Mouse (Mus musculus): ENCODE data around the gene Fdxr. TPM values are rescaled to one million over a fixed set of nuclear protein-coding genes. Genes with fewer than 3 reads are reported as not detected.

Fdxr gene
- polyA plus RNA-seq, 1 experiment, result not detected

DNA sequence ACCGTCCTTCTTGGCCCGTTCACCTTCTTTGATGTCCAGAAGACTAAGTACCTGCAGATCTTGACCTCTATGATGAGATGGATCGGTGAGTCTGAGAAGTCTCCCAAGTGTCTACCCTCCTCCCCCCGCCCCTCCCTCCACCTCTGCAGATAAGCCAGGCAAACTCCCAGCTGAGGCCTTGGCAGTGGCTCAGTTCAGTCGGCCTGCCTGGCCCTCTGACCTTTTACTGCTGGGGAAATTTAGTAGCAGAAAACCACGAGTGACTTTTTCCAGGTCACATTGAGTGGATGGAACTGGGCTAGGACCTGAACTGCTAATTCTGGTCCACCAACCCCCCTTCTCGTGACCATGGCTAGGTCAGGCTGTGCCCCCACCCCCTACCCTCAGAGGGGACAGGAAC, 48.4 kb downstream of the Fdxr start:
- Histone ChIP-seq H3K4me1 (ENCODE audit: control insufficient read depth, insufficient read depth, low read length) (peaks cover 69% of the 10 kb centered on the region), H3K4me3 (ENCODE audit: insufficient read depth, low read depth, low read length) (no peak overlapping the region), H3K27ac (ENCODE audit: insufficient read depth, low read depth, low read length) (no peak overlapping the region)
- 80% methylated on average over 7 of the region's 7 CpGs for WGBS
- no peak for TF ChIP-seq CTCF (IDR thresholded peaks at IDR 0.05; ENCODE audit: insufficient read depth, low read depth, low read length)
- TF ChIP-seq POLR2A (IDR thresholded peaks at IDR 0.05; ENCODE audit: insufficient read depth, low read depth, low read length), result no peak

- WGBS, result 64% methylated on average over 12 of the region's 12 CpGs
- Histone ChIP-seq H3K4me1 (ENCODE audit: control insufficient read depth, insufficient read depth, low read length) (peaks cover 66% of the 10 kb centered on the region), H3K27ac (ENCODE audit: insufficient read depth, low read depth, low read length) (peak overlapping the region; percentile 35; the same call in 1 of the 2 replicates), H3K4me3 (ENCODE audit: insufficient read depth, low read depth, low read length) (no peak overlapping the region)
- no peak for TF ChIP-seq POLR2A (IDR thresholded peaks at IDR 0.05; ENCODE audit: insufficient read depth, low read depth, low read length)
- no peak for TF ChIP-seq CTCF (IDR thresholded peaks at IDR 0.05; ENCODE audit: insufficient read depth, low read depth, low read length)
Observed at GRCm38 (mm10) chr11:115227640-115228039, 49.2 kb downstream of the Fdxr start.

DNA sequence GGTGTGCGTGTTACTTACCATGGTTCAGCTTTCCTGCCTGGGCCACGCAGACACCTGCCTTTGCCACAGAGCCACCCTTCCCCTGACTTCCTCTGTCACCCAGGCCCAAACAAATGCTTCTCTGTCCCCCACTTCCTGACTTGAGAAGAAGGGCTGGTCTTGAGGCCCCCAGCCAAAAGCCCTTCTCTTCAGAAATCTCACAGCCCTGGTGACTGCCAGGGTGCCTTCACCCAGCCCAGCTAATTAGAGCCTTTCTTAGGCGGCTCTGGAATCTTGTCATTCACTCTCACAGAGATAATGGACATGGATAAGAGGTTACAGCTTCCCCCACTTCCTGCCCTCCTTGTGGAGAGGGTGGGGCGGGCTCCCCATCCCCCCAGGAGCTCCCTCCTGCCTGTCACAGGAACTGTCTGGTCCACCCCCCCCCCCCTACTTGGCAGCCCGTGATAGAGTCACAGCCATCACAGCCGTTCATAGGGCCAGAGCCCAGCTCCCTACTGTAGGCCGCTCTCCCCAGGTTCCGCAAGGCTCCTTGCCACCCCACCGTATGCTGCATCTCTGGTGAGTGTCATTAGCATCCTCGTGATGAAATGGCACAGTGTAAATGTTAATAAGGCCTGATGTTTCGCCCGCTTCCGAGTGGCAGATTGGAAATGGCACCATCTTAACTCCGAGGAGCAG, 49.9 kb downstream of the Fdxr start:
- WGBS, result 60% methylated on average over 14 of the region's 14 CpGs

GRCm38 (mm10) chr11:115225301-115225700, 51.5 kb downstream of the Fdxr start:
- TF ChIP-seq POLR2A (IDR thresholded peaks at IDR 0.05; ENCODE audit: insufficient read depth, low read depth, low read length), result no peak
- no peak for TF ChIP-seq CTCF (IDR thresholded peaks at IDR 0.05; ENCODE audit: insufficient read depth, low read depth, low read length)
- Histone ChIP-seq H3K4me3 (ENCODE audit: insufficient read depth, low read depth, low read length) (no peak overlapping the region), H3K27ac (ENCODE audit: insufficient read depth, low read depth, low read length) (0 out of 2 replicates have a peak overlapping the region, but pooled peaks have one; percentile 40), H3K4me1 (ENCODE audit: control insufficient read depth, insufficient read depth, low read length) (peaks cover 63% of the 10 kb centered on the region)
- 60% methylated on average over 6 of the region's 6 CpGs for WGBS

More for the DNA sequence above, 49.9 kb downstream of the Fdxr start:
- TF ChIP-seq CTCF (IDR thresholded peaks at IDR 0.05; ENCODE audit: insufficient read depth, low read depth, low read length), result no peak
- TF ChIP-seq POLR2A (IDR thresholded peaks at IDR 0.05; ENCODE audit: insufficient read depth, low read depth, low read length), result no peak
- H3K27ac ChIP-seq (ENCODE audit: insufficient read depth, low read depth, low read length), result peak overlapping the region; percentile 38
- peaks cover 69% of the 10 kb centered on the region for H3K4me1 ChIP-seq (ENCODE audit: control insufficient read depth, insufficient read depth, low read length)
- no peak overlapping the region for H3K4me3 ChIP-seq (ENCODE audit: insufficient read depth, low read depth, low read length)

GRCm38 (mm10) chr11:115224889-115225288, 52.0 kb downstream of the Fdxr start:
- H3K4me1 ChIP-seq (ENCODE audit: control insufficient read depth, insufficient read depth, low read length), result peaks cover 60% of the 10 kb centered on the region
- 47% methylated on average over 8 of the region's 8 CpGs for WGBS
- TF ChIP-seq CTCF (IDR thresholded peaks at IDR 0.05; ENCODE audit: insufficient read depth, low read depth, low read length) (peak; percentile 58), POLR2A (IDR thresholded peaks at IDR 0.05; ENCODE audit: insufficient read depth, low read depth, low read length) (no peak)

DNA sequence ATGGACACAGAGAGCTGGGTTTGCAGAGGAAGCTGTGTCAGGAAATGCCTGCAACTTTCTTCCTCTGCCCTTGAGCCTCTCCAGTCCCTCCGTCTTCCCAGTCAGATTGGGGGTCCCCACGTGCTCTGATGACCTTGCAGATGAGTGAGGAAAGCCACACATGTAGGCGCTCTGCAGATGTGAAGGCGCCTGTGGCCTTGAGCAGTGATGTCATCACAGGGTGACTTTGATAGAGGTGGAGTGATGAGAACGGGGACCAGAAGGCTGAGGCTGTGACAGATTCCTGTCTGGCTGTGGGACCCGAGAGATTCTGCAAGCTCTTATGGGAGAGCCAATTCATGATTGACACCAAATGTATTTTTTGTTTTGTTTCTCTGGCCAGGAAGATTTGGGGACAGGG, 53.0 kb downstream of the Fdxr start:
- 91% methylated on average over 6 of the region's 6 CpGs for WGBS
- Histone ChIP-seq H3K4me1 (ENCODE audit: control insufficient read depth, insufficient read depth, low read length) (peaks cover 51% of the 10 kb centered on the region), H3K4me3 (ENCODE audit: insufficient read depth, low read depth, low read length) (no peak overlapping the region), H3K27ac (ENCODE audit: insufficient read depth, low read depth, low read length) (no peak overlapping the region)
- no peak for TF ChIP-seq CTCF (IDR thresholded peaks at IDR 0.05; ENCODE audit: insufficient read depth, low read depth, low read length)
- no peak for TF ChIP-seq POLR2A (IDR thresholded peaks at IDR 0.05; ENCODE audit: insufficient read depth, low read depth, low read length)

More at GRCm38 (mm10) chr11:115224889-115225288, 52.0 kb downstream of the Fdxr start:
- H3K27ac ChIP-seq (ENCODE audit: insufficient read depth, low read depth, low read length), result 0 out of 2 replicates have a peak overlapping the region, but pooled peaks have one; percentile 40
- no peak overlapping the region for H3K4me3 ChIP-seq (ENCODE audit: insufficient read depth, low read depth, low read length)

- WGBS, result 69% methylated on average over 11 of the region's 11 CpGs
- Histone ChIP-seq H3K27ac (ENCODE audit: insufficient read depth, low read depth, low read length) (no peak overlapping the region), H3K4me1 (ENCODE audit: control insufficient read depth, insufficient read depth, low read length) (peaks cover 50% of the 10 kb centered on the region), H3K4me3 (ENCODE audit: insufficient read depth, low read depth, low read length) (no peak overlapping the region)
- TF ChIP-seq CTCF (IDR thresholded peaks at IDR 0.05; ENCODE audit: insufficient read depth, low read depth, low read length), result no peak
- TF ChIP-seq POLR2A (IDR thresholded peaks at IDR 0.05; ENCODE audit: insufficient read depth, low read depth, low read length), result no peak
Observed at GRCm38 (mm10) chr11:115223451-115223850, 53.4 kb downstream of the Fdxr start.

GRCm38 (mm10) chr11:115222570-115222969, 54.3 kb downstream of the Fdxr start:
- no peak overlapping the region for H3K4me3 ChIP-seq (ENCODE audit: insufficient read depth, low read depth, low read length)
- H3K4me1 ChIP-seq (ENCODE audit: control insufficient read depth, insufficient read depth, low read length), result peaks cover 45% of the 10 kb centered on the region
- no peak overlapping the region for H3K27ac ChIP-seq (ENCODE audit: insufficient read depth, low read depth, low read length)
- TF ChIP-seq POLR2A (IDR thresholded peaks at IDR 0.05; ENCODE audit: insufficient read depth, low read depth, low read length), result no peak
- TF ChIP-seq CTCF (IDR thresholded peaks at IDR 0.05; ENCODE audit: insufficient read depth, low read depth, low read length), result no peak
- 49% methylated on average over 5 of the region's 5 CpGs for WGBS

DNA sequence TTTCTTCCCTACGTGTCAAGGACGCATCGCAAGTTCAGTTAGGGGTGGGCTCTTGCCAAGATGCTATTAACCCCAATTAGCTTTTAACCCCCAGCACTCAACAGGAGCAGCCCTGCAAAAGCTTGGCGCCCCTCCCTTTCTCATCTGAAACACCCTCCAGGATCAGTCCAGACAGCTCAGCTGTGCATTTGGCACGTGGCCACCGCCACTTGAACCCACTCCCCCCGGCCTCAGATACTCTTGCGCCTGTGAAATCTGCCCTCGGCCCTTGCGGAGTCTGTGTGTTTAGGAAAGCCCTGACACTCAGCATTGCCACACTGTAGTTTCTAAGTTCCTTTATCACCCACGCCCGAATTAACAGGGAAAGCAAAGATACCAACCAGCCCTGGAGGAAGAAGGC, 54.8 kb downstream of the Fdxr start:
- Histone ChIP-seq H3K4me3 (ENCODE audit: insufficient read depth, low read depth, low read length) (no peak overlapping the region), H3K27ac (ENCODE audit: insufficient read depth, low read depth, low read length) (no peak overlapping the region), H3K4me1 (ENCODE audit: control insufficient read depth, insufficient read depth, low read length) (peaks cover 45% of the 10 kb centered on the region)
- WGBS, result 21% methylated on average over 12 of the region's 12 CpGs
- TF ChIP-seq POLR2A (IDR thresholded peaks at IDR 0.05; ENCODE audit: insufficient read depth, low read depth, low read length), result no peak
- no peak for TF ChIP-seq CTCF (IDR thresholded peaks at IDR 0.05; ENCODE audit: insufficient read depth, low read depth, low read length)

Measured in olfactory bulb, adult 2 months (tissue).